ENCODE assay signal across 7 mouse cellular contexts in the genomic region with DNA sequence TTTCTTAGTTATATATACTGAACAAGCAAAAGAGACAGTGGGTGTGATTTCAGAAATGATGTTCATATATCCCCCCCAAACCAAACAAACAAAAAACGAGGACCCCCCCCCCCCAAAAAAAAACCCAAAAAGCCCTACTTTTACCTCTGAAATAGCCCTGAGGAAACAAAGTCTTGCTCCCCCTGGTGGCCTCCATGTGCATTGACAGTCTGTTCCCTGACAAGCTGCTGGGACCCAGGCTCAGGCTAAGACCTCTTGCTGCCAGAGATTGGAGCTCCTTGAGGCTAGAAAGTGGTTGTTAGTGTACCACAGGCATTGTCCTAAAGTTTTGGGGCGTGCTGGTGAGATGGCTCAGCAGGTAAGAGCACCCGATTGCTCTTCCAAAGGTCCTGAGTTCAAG. TPM values are rescaled to one million over a fixed set of nuclear protein-coding genes. Genes with fewer than 3 reads are reported as not detected.
A peak's percentile ranks its signal among the peaks of the same experiment; 100 is the strongest.
DNase-seq lines count a peak whose midpoint lies in the region; ATAC-seq and TF ChIP-seq lines count a peak whose summit lies in the region.

No protein-coding gene starts in this region.

- no peaks in the 10 kb centered on the region for H3K27me3 ChIP-seq in ES-Bruce4 (ENCODE audit: control insufficient read depth, insufficient read depth, low read length, poor library complexity, severe bottlenecking)
- H3K27me3 ChIP-seq in hindbrain, embryonic 12.5 days: no peaks in the 10 kb centered on the region

- WGBS in hindbrain, embryonic 12.5 days: 60% methylated on average over 3 of the region's 3 CpGs

- ATAC-seq in granulocyte monocyte progenitor cell, adult 5-6 weeks (replicated peaks; ENCODE audit: poor library complexity, severe bottlenecking): peak; percentile 65
- no peak for ATAC-seq in hindbrain, embryonic 12.5 days (ENCODE audit: low FRiP score)

- H3K9me3 ChIP-seq in ES-Bruce4 (replicated peaks; ENCODE audit: control insufficient read depth, insufficient read depth, low read length, poor library complexity, severe bottlenecking): no peaks in the 10 kb centered on the region
- H3K9me3 ChIP-seq in hindbrain, embryonic 12.5 days (replicated peaks): no peaks in the 10 kb centered on the region

- H3K9ac ChIP-seq in ES-Bruce4 (ENCODE audit: low read depth, poor library complexity, severe bottlenecking): no peak overlapping the region
- H3K9ac ChIP-seq in hindbrain, embryonic 12.5 days: no peak overlapping the region

- peaks cover 10% of the 10 kb centered on the region for H3K4me1 ChIP-seq in ES-Bruce4 (ENCODE audit: control insufficient read depth, insufficient read depth, low read length)
- H3K4me1 ChIP-seq in hindbrain, embryonic 12.5 days: no peaks in the 10 kb centered on the region

- peak; percentile 47 for TF ChIP-seq CTCF in ES-Bruce4 (IDR thresholded peaks at IDR 0.05; ENCODE audit: low read depth, low read length)

- no peak for TF ChIP-seq EP300 in ES-Bruce4 (IDR thresholded peaks at IDR 0.05; ENCODE audit: insufficient read depth, low read depth, low read length)

- H3K4me2 ChIP-seq in hindbrain, embryonic 12.5 days (replicated peaks): no peak overlapping the region

- H3K4me3 ChIP-seq in ES-Bruce4 (ENCODE audit: low read depth, low read length): no peak overlapping the region
- H3K4me3 ChIP-seq in hindbrain, embryonic 12.5 days: no peak overlapping the region

- DNase-seq in kidney, postnatal 4 days: peak; percentile 59 to 64
- no peak for DNase-seq in kidney, postnatal 14 days
- peak; percentile 58 for DNase-seq in adrenal gland, postnatal 10 days
- DNase-seq in thymus, postnatal 25 days: peak; percentile 59

- no peak overlapping the region for H3K27ac ChIP-seq in ES-Bruce4 (ENCODE audit: insufficient read depth, low read length)
- H3K27ac ChIP-seq in hindbrain, embryonic 12.5 days: no peak overlapping the region

- no peaks in the 10 kb centered on the region for H3K36me3 ChIP-seq in ES-Bruce4 (ENCODE audit: control insufficient read depth, insufficient read depth, low read length, poor library complexity, severe bottlenecking)
- H3K36me3 ChIP-seq in hindbrain, embryonic 12.5 days: no peaks in the 10 kb centered on the region

- TF ChIP-seq POLR2A in ES-Bruce4 (IDR thresholded peaks at IDR 0.05; ENCODE audit: insufficient read depth, low read length): no peak

RNA-seq across cellular contexts. Expression of a gene that starts 28.6 kb away (rescaled TPM):
- polyA plus RNA-seq in ES-Bruce4 (2011; ENCODE audit: insufficient read depth, insufficient read length, low read depth, missing spikeins): 24.6 and 26.5 TPM in 2 replicates
- total RNA-seq in adrenal gland, postnatal 10 days (2021): 10 to 100 TPM; 14.6 to 22.4 TPM
- 10.4 and 11.6 TPM in 2 replicates for total RNA-seq in granulocyte monocyte progenitor cell, adult 5-6 weeks (2014; fragmentation: Nextera tagmentation)
- total RNA-seq in granulocyte monocyte progenitor cell, adult 5-6 weeks (2017): 6.3 and 17.7 TPM in 2 replicates
- 63.0 and 67.8 TPM in 2 replicates for polyA plus RNA-seq in hindbrain, embryonic 12.5 days (2016; fragmentation: Nextera tagmentation; extraction: Ambion mirVana)

RNA-seq across cellular contexts. Expression of a gene that starts 31.4 kb away (rescaled TPM):
- 3.4 and 3.6 TPM in 2 replicates for polyA plus RNA-seq in ES-Bruce4 (2011; ENCODE audit: insufficient read depth, insufficient read length, low read depth, missing spikeins)
- total RNA-seq in adrenal gland, postnatal 10 days (2021): 10 to 100 TPM; 49.1 to 49.2 TPM
- total RNA-seq in granulocyte monocyte progenitor cell, adult 5-6 weeks (2014; fragmentation: Nextera tagmentation): not detected in 2 replicates
- total RNA-seq in granulocyte monocyte progenitor cell, adult 5-6 weeks (2017): not detected in 2 replicates
- polyA plus RNA-seq in hindbrain, embryonic 12.5 days (2016; fragmentation: Nextera tagmentation; extraction: Ambion mirVana): 19.2 and 23.8 TPM in 2 replicates

RNA-seq across cellular contexts. Expression of a gene that starts 32.0 kb away (rescaled TPM):
- 198 and 200 TPM in 2 replicates for polyA plus RNA-seq in ES-Bruce4 (2011; ENCODE audit: insufficient read depth, insufficient read length, low read depth, missing spikeins)
- 10 to 100 TPM; 21.8 to 25.6 TPM for total RNA-seq in adrenal gland, postnatal 10 days (2021)
- total RNA-seq in granulocyte monocyte progenitor cell, adult 5-6 weeks (2014; fragmentation: Nextera tagmentation): 49.9 and 57.2 TPM in 2 replicates
- 9.3 and 10.1 TPM in 2 replicates for total RNA-seq in granulocyte monocyte progenitor cell, adult 5-6 weeks (2017)
- 9.8 and 10.1 TPM in 2 replicates for polyA plus RNA-seq in hindbrain, embryonic 12.5 days (2016; fragmentation: Nextera tagmentation; extraction: Ambion mirVana)

Comparison
In these comparisons a context has a peak if more than half of its experiments do, and no peak if none do; other contexts are left out.
1. RNA of a gene that starts 31.4 kb away (total RNA-seq): 49.1 to 49.2 TPM in adrenal gland, postnatal 10 days; not detected in granulocyte monocyte progenitor cell, adult 5-6 weeks; every median in the first group is over 10 times any median in the second.